Mouse (Mus musculus): ENCODE measurements around the gene 2310022A10Rik. TPM values are rescaled to one million over a fixed set of nuclear protein-coding genes. Genes with fewer than 3 reads are reported as not detected.

Gene 2310022A10Rik
- 100 to 1,000 TPM; 100 to 115 TPM for total RNA-seq (2021)
- long read RNA-seq, experiment 1, transcript 2310022A10Rik-204 (9 exons, 1,871 nt) = major isoform, 52 of 127 reads
- long read RNA-seq, experiment 1, transcript 2310022A10Rik-205 (11 exons, 1,989 nt) = minor isoform, 31 of 127 reads
- long read RNA-seq, experiment 1, transcript 2310022A10Rik-201 (10 exons, 2,701 nt) = minor isoform, 11 of 127 reads
- long read RNA-seq, experiment 1, partial matches to known transcripts = 10 of 127 reads
- long read RNA-seq, experiment 1, other reads (novel, unspliced or antisense) = 23 of 127 reads
- long read RNA-seq, experiment 2, transcript 2310022A10Rik-205 (11 exons, 1,989 nt) = minor isoform, 38 of 175 reads
- long read RNA-seq, experiment 2, transcript 2310022A10Rik-204 (9 exons, 1,871 nt) = major isoform, 78 of 175 reads
- long read RNA-seq, experiment 2, transcript 2310022A10Rik-201 (10 exons, 2,701 nt) = minor isoform, 13 of 175 reads
- long read RNA-seq, experiment 2, partial matches to known transcripts = 20 of 175 reads
- long read RNA-seq, experiment 2, other reads (novel, unspliced or antisense) = 26 of 175 reads

DNA sequence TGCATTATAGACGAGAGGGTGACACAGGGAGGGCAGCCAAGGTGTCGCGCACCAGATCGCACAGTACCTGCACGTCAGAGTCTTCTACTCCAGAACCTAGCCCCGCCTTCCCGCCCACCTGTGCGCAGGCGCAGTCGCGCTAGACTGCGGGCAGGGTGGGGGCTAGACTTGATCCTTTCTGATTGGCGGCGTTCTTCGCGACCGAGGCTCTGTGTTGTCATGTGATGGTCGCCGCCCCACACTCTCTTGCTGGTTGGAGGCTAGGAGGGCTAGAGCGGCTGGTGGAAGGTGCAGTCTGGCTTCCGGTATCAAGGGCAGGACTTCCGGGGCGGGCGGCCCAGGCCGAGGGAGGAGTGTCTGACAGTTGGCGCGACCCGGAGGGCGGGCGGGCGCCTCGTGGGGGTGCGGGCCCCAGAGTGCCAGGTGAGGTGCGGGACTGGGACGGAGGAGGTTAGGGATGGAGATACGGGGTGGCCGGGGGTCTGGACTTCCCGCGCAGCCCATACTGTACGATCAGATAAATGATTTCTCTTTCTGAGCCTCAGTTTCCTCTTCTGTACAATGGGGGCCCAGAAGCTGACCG is at the start of gene 2310022A10Rik, which contains the start of gene Pld3:
2310022A10Rik (plus strand) TSS at position 303 of the 583 bp plus-strand sequence.
Pld3 (minus strand) TSS at position 288 of the 583 bp plus-strand sequence.
- peak; percentile 89 to 93 for DNase-seq (ENCODE audit: low spot score in 2 of 2)

DNA sequence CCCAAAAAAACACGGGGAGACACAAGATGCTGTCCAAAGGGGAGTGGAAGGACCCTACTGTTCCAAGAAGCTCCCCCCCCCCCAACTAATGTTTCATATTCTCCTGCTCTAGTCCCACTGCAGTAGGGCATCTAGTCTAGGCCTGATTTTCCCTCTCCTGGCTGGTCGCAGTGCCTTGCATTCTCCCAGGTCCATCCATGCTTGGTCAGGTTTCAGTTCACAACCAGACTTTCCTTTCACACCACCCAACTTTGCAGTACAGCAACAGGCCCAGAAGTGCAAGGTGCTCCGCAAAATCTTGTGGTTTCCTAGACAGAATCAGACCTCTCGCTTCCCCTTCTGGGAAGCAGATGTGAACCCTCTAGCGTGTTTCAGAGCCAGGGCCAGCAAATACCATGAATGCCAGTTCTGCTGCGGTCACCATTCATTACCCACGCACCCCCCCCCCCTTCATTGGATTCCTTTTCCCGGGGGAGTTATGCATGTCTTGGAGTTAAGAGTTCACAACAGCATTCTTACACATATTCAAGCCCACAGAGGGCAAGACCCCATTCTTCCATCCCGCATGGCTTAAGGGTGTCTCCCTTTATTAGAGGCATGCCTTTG is 46.2 kb upstream of the 2310022A10Rik start:
- DNase-seq (ENCODE audit: low spot score in 2 of 2) = no peak

DNA sequence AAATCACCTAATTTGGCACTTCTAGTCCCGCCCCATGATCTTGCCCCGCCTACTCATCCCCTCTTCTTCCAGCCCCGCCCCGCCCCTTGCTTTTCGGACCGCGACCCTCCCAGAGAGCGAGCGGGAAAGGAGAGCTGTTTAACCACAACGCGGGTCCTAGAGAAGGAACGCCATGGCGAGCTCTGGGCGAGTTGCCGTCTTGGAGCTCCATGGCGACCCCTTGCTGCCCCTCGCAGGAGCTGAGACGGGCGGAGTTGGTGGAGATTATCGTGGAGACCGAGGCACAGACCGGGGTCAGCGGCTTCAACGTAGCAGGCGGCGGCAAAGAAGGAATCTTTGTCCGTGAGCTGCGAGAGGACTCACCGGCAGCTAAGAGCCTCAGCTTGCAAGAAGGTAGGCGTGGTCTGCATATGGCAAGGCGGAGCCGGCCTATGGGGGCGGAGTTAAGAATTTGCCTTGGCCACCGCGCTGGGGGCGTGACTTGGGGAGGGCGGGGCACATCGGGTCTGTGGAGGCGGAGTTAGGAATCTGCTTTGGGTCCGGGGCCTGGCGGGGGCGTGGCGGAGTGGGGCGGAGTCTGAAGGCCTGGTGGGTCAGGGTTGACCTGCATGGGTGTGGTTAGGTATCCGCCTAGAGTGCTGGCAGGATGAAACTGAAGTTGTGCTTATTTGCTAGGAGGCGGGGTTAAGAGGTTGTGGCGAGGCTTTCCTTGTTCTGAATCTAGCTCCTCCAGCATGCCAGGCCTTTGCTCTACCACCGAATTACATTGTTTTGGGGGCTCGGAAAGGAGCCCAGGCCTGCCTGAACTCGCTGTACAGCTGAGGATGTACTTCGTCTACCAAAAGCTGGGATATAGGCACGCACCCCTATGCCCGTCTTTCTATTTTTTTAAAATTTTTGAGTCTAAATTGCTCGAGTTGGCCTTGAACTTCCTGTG is 45.1 kb upstream of the 2310022A10Rik start:
- peak; percentile 96 to 97 for DNase-seq (ENCODE audit: low spot score in 2 of 2)

DNA sequence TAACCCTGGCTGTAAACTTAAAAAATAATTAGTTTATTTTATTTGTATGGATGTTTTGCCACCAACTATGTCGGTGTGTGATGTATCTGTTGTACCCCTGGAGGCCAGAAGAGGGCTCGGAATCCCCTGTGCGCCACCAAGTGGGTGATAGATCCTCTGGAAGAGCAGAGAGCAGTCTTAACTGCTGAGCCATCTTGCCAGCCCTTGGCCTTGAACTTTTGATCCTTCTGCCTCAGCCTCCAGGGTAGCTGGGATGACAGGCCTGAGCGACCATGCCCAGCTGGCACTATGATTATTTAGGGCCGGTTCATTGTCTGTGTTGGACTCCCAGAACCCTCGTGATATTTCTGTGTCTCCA is 44.4 kb upstream of the 2310022A10Rik start:
- peak in 1 of 2 experiments; percentile 57 for DNase-seq (ENCODE audit: low spot score in 2 of 2)

DNA sequence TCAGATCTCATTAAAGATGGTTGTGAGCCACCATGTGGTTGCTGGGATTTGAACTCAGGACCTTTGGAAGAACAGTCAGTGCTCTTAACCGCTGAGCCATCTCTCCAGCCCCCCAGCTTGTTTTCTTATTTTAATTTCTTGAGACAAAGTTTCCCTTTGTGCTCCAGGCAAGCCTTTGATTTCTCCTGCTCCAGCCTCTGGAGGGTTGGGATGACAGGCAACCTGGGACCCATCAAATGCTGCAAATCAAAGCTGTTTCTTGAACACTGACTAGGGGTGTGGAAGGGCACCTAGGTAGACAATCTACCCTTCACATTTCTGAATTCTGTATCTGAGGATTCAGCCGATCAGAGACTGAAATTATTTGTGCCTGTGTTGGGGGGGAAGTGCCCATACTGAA is 42.2 kb upstream of the 2310022A10Rik start:
- no peak for DNase-seq (ENCODE audit: low spot score in 2 of 2)

DNA sequence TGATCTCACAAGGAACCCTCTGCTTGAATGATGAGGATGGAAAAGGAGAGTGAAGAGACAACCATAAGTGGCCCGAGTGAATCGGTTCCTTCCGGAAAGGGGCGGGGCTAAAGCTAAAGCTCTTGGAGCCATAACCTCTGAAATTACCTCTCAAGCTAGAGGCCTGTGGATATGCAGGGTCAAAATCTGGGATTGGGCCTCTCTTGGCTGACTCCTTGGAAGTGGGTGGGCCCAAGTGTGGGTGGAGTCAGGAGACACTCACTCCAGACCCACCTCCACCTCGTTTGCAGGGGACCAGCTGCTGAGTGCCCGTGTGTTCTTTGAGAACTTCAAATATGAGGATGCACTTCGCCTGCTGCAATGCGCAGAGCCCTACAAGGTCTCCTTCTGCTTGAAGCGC is 38.1 kb upstream of the 2310022A10Rik start:
- DNase-seq (ENCODE audit: low spot score in 2 of 2) = no peak

DNA sequence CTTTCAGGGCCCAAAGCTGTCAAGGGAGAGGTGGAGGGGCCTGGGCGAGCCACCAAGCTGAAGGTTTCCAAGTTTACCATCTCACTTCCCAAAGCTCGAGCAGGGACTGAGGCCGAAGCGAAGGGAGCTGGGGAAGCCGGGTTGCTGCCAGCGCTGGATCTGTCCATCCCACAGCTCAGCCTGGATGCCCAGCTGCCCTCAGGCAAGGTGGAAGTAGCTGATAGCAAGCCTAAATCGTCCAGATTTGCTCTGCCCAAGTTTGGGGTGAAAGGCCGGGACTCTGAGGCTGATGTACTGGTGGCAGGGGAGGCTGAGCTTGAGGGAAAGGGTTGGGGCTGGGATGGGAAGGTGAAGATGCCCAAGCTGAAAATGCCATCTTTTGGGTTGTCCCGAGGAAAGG is 34.7 kb upstream of the 2310022A10Rik start:
- DNase-seq (ENCODE audit: low spot score in 2 of 2) = no peak

DNA sequence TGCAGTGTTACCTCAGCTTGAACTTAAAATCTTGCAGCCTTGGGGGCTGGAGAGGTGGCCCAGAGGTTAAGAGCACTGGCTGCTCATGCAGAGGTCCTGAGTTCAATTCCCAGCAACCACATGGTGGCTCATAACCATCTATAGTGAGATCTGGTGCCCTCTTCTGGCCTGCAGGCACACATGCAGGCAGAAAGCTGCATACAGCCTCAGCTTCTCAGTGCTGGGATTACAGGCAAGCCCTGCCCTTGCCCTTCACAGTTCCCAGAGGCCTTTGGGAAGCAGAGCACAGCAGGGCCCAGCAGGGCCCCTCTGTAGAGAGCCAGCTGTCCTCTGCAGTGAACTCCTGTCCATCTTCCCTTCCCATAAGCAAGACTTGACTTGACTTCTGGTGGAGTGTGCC is 32.9 kb upstream of the 2310022A10Rik start:
- no peak for DNase-seq (ENCODE audit: low spot score in 2 of 2)

DNA sequence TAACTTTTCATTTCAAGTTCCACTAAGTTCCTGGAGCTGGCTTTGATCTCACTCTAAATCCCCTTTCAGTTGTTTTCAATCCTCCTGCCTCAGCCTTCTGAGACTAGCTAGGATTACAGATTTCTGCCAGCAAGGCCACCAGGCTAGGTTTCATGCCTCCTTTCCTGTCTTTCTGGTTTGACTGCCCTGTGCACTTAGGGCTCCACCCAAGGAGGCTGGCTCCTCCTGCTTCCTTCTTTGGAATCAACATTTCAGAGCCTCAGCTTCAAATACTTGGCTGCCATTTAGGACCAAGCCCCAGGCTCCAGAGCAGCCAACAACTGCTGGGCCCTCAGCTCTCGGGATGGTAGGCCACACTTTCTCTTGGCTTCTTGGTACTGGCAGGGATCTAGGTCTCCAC is 32.4 kb upstream of the 2310022A10Rik start:
- DNase-seq (ENCODE audit: low spot score in 2 of 2) = no peak

DNA sequence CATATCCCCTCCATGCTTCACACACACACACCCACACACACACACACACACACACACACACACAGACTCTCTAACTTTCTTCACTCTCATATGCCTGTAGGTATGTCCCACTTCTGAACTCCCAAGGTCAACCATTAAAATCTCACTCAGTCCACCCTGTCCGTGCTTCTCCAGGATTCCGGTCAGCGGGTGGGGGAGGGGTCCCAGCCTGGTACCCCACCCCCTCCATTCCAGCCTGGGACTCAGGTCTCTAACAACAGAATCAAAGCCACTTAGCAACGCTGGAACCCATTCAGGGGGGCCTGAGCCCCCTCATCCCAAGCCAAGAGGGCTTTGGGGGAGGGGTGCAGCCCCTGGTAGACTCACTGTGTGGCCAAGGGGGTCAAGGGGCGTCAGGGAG is 30.1 kb upstream of the 2310022A10Rik start, which contains the start of gene Hipk4:
Hipk4 (plus strand) TSS at position 301 of the 400 bp plus-strand sequence.
- DNase-seq (ENCODE audit: low spot score in 2 of 2) = no peak

DNA sequence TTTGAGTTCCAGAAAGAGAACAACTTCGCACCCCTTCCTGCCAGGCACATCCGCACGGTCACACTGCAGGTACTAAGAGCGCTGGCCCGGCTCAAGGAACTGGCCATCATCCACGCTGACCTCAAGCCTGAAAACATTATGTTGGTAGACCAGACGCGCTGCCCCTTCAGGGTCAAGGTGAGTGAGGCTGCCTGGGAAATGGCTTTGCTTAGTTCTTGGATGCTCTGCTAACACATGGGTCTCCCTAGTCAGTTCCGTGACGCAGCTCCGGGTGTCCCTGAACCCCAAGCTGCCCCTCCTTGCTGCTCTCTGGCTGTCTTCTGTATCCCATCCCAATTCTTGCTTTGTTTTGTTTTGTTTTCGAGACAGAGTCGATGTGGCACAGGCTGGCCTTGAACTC is 29.2 kb upstream of the 2310022A10Rik start:
- DNase-seq (ENCODE audit: low spot score in 2 of 2) = no peak

DNA sequence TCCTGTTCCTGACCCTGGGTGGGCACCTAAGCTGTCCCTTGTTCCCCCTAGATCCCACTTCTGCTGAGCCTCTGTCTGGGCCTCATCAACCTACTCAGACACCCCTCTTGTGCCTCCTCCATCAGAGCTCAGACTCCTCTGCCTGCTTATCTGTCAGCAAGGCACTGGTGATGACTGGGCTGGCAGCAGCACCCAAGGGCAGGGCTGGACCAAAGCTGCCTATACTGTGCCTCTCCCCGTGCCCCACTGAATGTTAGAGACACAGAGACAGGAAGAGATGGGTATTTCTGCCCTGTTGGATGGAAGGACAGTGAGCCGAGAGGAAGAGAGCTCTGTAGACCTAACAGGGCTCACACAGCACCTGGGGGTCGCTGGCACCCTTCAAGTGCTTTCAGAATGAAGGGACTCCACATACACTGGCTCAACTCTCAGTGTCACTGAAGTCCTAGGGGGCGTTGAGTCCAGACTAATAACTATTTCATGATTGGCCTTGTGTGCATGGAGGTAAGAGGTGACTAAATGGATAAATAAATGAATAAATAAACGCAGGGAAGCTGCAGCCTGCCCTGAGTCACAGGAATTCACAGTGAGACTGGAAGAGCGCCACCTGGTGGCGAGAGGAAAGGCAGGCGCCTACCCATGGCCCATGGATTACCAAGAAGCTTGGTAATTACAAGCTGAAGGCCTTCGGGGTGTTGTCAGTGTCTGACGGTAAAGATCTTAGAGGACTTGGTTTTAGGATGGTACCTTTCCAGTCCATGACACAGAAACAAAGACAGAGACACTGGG is 26.8 kb upstream of the 2310022A10Rik start:
- DNase-seq (ENCODE audit: low spot score in 2 of 2) = peak; percentile 63 to 76

DNA sequence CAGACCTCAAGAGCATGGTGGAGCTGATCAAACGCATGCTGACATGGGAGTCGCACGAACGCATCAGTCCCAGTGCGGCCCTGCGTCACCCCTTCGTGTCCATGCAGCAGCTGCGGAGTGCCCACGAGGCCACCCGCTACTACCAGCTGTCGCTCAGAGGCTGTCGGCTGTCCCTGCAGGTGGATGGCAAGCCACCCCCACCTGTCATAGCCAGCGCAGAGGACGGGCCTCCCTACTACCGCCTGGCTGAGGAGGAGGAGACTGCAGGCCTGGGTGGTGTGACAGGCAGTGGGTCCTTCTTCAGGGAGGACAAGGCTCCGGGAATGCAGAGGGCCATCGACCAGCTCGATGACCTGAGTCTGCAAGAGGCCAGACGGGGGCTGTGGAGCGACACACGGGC is 24.0 kb upstream of the 2310022A10Rik start:
- DNase-seq (ENCODE audit: low spot score in 2 of 2) = no peak

DNA sequence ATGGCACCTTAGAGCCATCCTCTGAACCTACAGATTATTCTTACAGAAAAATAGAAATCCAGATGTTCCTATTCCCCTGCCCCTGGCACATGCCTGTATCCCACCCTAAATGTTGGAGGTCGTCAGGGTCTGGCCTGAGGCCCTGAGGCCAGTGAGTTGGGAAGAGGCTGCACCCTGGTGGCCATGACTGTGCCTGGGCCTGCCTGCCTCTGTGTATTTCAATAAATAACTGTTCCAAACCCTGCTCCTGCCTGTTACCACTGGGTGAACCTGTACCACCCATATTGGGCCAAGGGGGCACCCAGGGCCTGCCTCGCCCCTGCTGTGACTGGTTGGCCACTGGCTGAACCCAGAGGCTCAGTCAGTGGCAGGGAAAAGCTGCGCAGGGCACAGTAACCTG is 22.1 kb upstream of the 2310022A10Rik start:
- no peak for DNase-seq (ENCODE audit: low spot score in 2 of 2)

DNA sequence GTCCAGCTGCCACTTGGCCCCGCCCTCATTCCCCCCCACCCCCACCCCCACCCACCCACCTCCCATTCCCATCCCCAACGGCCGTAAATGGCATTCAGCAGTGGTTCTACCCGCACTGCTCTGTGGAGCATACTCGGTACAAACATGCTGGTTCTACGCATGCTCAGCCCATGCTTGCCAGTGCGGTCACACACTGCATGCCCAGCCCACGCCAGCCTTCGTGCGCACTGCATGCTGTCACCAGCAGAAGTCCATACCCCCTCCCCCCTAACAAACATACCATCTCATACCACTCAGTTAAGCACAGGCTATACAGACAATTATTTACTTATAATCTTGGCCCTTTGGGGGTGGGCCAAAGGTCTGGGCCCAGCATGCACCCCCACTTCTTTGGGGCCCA is 21.3 kb upstream of the 2310022A10Rik start:
- no peak for DNase-seq (ENCODE audit: low spot score in 2 of 2)

DNA sequence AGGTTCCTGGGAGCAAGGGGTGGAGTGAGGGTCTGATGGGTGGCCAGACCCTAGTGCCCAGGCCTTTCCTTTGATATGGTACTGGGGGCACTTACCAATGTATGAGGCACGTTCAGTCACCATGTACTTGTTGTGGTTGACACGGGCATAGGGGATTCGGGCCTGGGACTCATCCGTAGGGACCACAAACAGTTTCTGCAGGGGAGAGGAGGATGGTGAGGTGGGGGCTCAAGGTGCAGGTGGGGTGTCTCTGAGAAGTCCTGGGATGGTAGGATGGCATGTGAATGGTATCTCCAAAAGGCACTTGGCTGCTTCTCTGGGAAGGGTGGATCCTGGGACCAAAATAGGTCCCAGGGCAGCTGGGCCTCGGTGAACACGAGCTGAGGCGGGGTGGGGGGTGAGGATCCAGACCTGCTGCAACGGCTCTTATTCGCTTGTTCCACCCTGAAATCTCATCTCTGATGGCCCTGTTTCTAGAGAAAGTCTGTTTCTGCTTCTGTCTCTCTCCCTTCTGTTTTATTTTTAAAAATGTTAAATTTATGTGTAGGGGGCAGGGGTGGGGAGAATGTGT is 20.5 kb upstream of the 2310022A10Rik start:
- no peak for DNase-seq (ENCODE audit: low spot score in 2 of 2)

DNA sequence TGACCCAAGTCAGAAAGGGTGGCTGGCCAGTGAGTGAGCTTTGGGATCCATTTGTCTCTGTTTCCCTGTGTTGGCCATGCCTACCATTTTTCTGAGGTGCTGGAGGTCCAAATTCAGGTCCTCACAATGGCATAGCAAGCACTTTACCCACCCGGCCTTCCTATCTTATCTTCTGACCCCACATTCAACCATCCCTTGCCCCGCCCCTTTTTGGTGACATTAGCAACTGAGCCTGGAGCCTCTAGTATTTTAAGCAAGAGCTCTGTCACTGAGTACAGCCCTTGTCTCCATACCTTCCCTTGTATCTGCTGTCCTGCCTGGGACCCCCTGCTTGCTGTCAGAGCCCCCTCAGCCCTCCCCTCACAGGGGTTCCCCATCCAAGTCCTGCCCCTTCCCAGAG is 17.6 kb upstream of the 2310022A10Rik start:
- DNase-seq (ENCODE audit: low spot score in 2 of 2) = no peak

DNA sequence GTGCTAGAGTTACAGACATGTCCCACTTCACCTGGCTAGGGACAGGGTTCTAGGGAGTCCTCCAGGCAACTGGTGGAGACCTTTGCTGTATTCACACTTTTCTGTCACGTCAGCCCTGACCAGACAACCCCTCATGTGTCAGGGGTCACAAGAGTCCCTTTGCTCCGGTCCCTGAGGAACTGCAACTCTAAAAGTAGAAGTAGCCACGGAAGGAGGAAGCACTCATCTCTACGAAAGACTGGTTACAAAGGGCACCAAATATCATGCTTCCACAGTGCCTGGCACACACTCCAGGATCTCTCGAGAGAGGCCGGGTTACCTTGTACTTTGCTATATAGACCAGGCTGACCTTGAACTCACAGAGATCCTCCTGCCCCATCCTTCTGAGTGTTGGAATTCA is 16.4 kb upstream of the 2310022A10Rik start:
- DNase-seq (ENCODE audit: low spot score in 2 of 2) = no peak

DNA sequence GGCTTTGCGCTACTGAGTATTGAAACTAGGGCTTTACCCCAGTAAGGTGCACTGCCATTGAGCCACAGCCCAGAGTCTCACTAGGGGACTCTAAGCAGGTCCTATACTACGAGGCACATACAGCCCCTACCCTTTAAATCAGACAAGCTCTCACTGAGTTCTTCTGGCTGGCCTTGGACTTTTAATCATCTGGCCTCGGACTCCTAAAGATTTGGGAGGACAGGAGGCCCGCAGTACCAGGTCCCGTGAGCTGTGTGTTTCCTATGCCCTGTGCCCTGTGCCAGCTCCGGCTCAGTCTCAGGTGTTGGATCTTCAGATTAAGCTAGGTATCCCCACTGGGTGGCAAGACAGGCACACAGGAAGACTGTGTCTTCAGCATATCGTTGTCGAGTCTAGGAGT is 15.0 kb upstream of the 2310022A10Rik start:
- DNase-seq (ENCODE audit: low spot score in 2 of 2) = no peak

DNA sequence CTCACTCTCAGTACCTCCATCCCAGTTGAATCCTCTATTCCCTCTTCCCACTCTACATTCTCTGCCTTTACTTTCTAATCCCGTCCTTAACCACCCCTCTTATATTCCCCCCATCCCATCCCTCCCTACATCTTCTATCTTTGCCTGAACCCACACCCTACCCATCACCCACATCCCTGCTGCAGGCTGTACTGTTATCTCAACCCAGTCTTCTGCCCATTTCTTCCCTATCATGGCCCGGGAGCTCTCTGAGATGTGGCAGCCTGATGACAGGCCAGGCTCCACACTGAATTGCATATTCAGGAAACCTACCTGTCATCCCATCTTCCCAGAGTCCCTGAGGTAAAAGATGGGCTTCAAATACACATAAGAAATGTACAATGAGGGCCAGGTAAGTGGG is 14.2 kb upstream of the 2310022A10Rik start:
- DNase-seq (ENCODE audit: low spot score in 2 of 2) = no peak
